Mouse (Mus musculus): ENCODE data around the gene Toe1. TPM values are rescaled to one million over a fixed set of nuclear protein-coding genes. Genes with fewer than 3 reads are reported as not detected.

The Toe1 gene
- total and polyA plus RNA-seq, 3 experiments: 31.3 to 47.8 (median 40.3) TPM

DNA sequence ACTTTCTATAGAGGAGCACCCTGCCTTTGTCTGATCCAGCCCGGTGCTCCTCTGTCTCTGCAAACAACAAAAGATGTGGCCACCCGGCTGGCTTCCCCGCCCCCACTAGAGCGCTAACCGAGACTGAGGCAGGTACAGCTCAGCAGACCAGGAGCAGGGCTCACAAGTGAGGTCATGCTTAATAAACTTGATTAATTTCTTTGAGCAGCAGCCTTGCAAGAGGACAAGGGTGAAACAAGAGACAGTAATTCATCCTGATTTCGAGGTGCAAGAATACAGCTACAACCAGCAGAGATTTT lies 22.6 kb upstream of the Toe1 start:
- Histone ChIP-seq H3K9me3 (replicated peaks; ENCODE audit: low read length) (no peaks in the 10 kb centered on the region), H3K36me3 (replicated peaks in 1 of 2; ENCODE audit: control insufficient read depth in 1 of 2, insufficient read depth in 1 of 2, low read length in 1 of 2) (no peaks in the 10 kb centered on the region), H3K4me3 (replicated peaks in 1 of 3; ENCODE audit: low read depth in 2 of 3, low read length in 2 of 3, poor library complexity in 1 of 3) (no peak overlapping the region), H3K79me2 (replicated peaks; ENCODE audit: control insufficient read depth, extremely low read depth, insufficient read depth, poor library complexity, severe bottlenecking) (no peaks in the 10 kb centered on the region), H3K9ac (ENCODE audit: insufficient read depth, low read depth) (no peak overlapping the region), H3K4me2 (ENCODE audit: insufficient read depth, low read depth, poor library complexity, severe bottlenecking) (no peak overlapping the region), H3K27me3 (replicated peaks) (no peaks in the 10 kb centered on the region), H3K27ac (ENCODE audit: insufficient read depth, low read depth) (no peak overlapping the region), H3K4me1 (ENCODE audit: control insufficient read depth in 1 of 2, insufficient read depth in 2 of 2) (peaks cover 0 to 7% of the 10 kb centered on the region in 2 experiments; a peak in 2 of 4 replicates)
- TF ChIP-seq ZMIZ1 (IDR thresholded peaks at IDR 0.05; ENCODE audit: low read depth, low read length) (no peak), TBP (conservative IDR thresholded peaks at IDR 0.05; ENCODE audit: low read depth, low read length) (no peak), MAZ (IDR thresholded peaks at IDR 0.05; ENCODE audit: low read depth, low read length) (no peak), IRF4 (IDR thresholded peaks at IDR 0.05; ENCODE audit: low read depth, low read length) (no peak), MXI1 (IDR thresholded peaks at IDR 0.05; ENCODE audit: low read depth, low read length) (no peak), CHD2 (IDR thresholded peaks at IDR 0.05; ENCODE audit: low read length) (no peak)
- dilution Hi-C loops (cut with MboI; ENCODE audit: extremely low pct_ligation_motif_present, extremely low pct_unique_long_range_greater_than_20kb, low sequenced_read_pairs) (no loop called here), in situ Hi-C loops (cut with MboI; ENCODE audit: low pct_ligation_motif_present, low pct_unique_long_range_greater_than_20kb, low sequenced_read_pairs) (no loop called here)
- no peak for DNase-seq (ENCODE audit: extremely low read depth)

DNA sequence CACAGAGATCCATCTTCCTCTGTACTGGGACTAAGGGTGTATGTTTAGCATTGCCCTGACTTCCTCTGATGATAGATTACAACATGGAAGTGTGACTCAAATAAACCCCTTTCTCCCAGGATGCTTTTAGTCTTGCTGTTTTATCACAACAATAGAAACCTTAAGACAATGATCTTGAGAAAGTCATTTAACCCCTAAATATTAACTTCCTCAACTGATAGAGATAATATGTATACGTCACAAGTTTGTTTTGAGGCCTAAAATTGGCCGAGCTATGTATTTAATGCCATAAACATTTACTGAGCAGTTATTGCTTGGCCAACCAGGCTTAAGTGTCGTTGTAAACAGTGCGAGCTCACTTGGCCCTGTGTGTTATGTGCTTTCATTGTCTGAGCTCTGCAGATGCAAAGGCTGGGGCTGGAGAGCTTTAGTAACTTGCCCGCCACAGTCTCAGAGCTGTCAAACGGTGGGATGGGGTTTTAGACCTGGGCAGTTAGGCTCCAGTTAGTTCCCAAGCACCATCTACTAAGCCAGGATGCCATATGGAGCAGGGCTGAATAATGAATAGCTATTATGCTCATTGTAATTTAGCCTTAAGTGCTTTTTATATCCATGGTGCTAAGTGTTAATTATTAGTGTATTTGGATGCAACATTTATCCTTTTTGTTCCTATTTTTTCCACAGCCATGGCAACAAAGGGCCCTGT lies 22.1 kb upstream of the Toe1 start:
- Histone ChIP-seq H3K4me1 (ENCODE audit: control insufficient read depth in 1 of 2, insufficient read depth in 2 of 2) (peaks cover 0 to 7% of the 10 kb centered on the region in 2 experiments; a peak in 2 of 4 replicates), H3K27me3 (replicated peaks) (no peaks in the 10 kb centered on the region), H3K36me3 (replicated peaks in 1 of 2; ENCODE audit: control insufficient read depth in 1 of 2, insufficient read depth in 1 of 2, low read length in 1 of 2) (no peaks in the 10 kb centered on the region), H3K27ac (ENCODE audit: insufficient read depth, low read depth) (no peak overlapping the region), H3K4me3 (replicated peaks in 1 of 3; ENCODE audit: low read depth in 2 of 3, low read length in 2 of 3, poor library complexity in 1 of 3) (no peak overlapping the region), H3K79me2 (replicated peaks; ENCODE audit: control insufficient read depth, extremely low read depth, insufficient read depth, poor library complexity, severe bottlenecking) (no peaks in the 10 kb centered on the region), H3K9ac (ENCODE audit: insufficient read depth, low read depth) (no peak overlapping the region), H3K9me3 (replicated peaks; ENCODE audit: low read length) (no peaks in the 10 kb centered on the region), H3K4me2 (ENCODE audit: insufficient read depth, low read depth, poor library complexity, severe bottlenecking) (no peak overlapping the region)
- TF ChIP-seq PAX5 (IDR thresholded peaks at IDR 0.05; ENCODE audit: low read length) (no peak), POLR2A (IDR thresholded peaks at IDR 0.05; ENCODE audit: low read depth, low read length) (no peak), BHLHE40 (IDR thresholded peaks at IDR 0.05; ENCODE audit: low read depth, low read length) (no peak)
- dilution Hi-C loops (cut with MboI; ENCODE audit: extremely low pct_ligation_motif_present, extremely low pct_unique_long_range_greater_than_20kb, low sequenced_read_pairs): no loop called here
- DNase-seq (ENCODE audit: extremely low read depth): no peak
- in situ Hi-C loops (cut with MboI; ENCODE audit: low pct_ligation_motif_present, low pct_unique_long_range_greater_than_20kb, low sequenced_read_pairs): no loop called here

DNA sequence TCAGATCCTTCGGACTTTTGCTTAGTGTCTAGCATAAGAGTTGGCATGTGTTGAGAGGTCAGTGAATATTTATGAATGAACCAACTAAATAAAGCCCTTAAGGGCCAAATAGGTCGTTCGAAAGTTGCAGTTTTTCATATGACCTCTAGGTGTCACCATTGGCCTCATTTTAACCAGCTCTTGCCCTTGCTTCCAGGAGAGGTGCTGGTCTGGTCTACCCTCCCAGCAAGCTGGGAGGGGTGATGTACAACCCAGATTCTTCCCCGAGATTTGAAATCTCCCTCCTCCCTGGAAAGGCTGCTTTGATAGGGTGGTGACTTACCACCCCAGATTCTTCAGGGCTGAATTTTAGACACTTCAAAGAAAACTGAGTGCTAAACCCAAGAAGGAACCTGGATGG lies 20.4 kb upstream of the Toe1 start:
- no peaks in the 10 kb centered on the region for H3K79me2 ChIP-seq (replicated peaks; ENCODE audit: control insufficient read depth, extremely low read depth, insufficient read depth, poor library complexity, severe bottlenecking)
- H3K4me2 ChIP-seq (ENCODE audit: insufficient read depth, low read depth, poor library complexity, severe bottlenecking): no peak overlapping the region
- no peaks in the 10 kb centered on the region for H3K9me3 ChIP-seq (replicated peaks; ENCODE audit: low read length)
- H3K36me3 ChIP-seq (replicated peaks in 1 of 2; ENCODE audit: control insufficient read depth in 1 of 2, insufficient read depth in 1 of 2, low read length in 1 of 2): no peaks in the 10 kb centered on the region
- H3K4me1 ChIP-seq (ENCODE audit: control insufficient read depth in 1 of 2, insufficient read depth in 2 of 2): peaks cover 4 to 18% of the 10 kb centered on the region in 2 experiments
- no peaks in the 10 kb centered on the region for H3K27me3 ChIP-seq (replicated peaks)
- in situ Hi-C loops (cut with MboI; ENCODE audit: low pct_ligation_motif_present, low pct_unique_long_range_greater_than_20kb, low sequenced_read_pairs): no loop called here
- no peak overlapping the region for H3K4me3 ChIP-seq (replicated peaks in 1 of 3; ENCODE audit: low read depth in 2 of 3, low read length in 2 of 3, poor library complexity in 1 of 3)
- dilution Hi-C loops (cut with MboI; ENCODE audit: extremely low pct_ligation_motif_present, extremely low pct_unique_long_range_greater_than_20kb, low sequenced_read_pairs): no loop called here
- peak; percentile 83 for DNase-seq (ENCODE audit: extremely low read depth)
- H3K27ac ChIP-seq (ENCODE audit: insufficient read depth, low read depth): no peak overlapping the region
- no peak overlapping the region for H3K9ac ChIP-seq (ENCODE audit: insufficient read depth, low read depth)
- TF ChIP-seq NRF1 (IDR thresholded peaks at IDR 0.05; ENCODE audit: low read depth, low read length) (no peak), JUND (conservative IDR thresholded peaks at IDR 0.05; ENCODE audit: low read depth, low read length) (no peak), ZKSCAN1 (IDR thresholded peaks at IDR 0.05; ENCODE audit: borderline replicate concordance, low read depth, low read length) (no peak), EP300 (IDR thresholded peaks at IDR 0.05; ENCODE audit: low read length) (no peak), MXI1 (IDR thresholded peaks at IDR 0.05; ENCODE audit: low read depth, low read length) (no peak), POLR2A (IDR thresholded peaks at IDR 0.05; ENCODE audit: low read depth, low read length) (no peak), BHLHE40 (IDR thresholded peaks at IDR 0.05; ENCODE audit: low read depth, low read length) (no peak), RAD21 (IDR thresholded peaks at IDR 0.05; ENCODE audit: low read depth, low read length) (peak; percentile 92), CHD1 (IDR thresholded peaks at IDR 0.05; ENCODE audit: low read depth, low read length) (no peak), ZC3H11A (IDR thresholded peaks at IDR 0.05; ENCODE audit: low read depth, low read length) (peak; percentile 40; the same call in 1 of the 2 replicates), PAX5 (IDR thresholded peaks at IDR 0.05; ENCODE audit: low read length) (no peak), ETS1 (conservative IDR thresholded peaks at IDR 0.05; ENCODE audit: low read depth, low read length) (no peak), MAZ (IDR thresholded peaks at IDR 0.05; ENCODE audit: low read depth, low read length) (no peak), MAX (IDR thresholded peaks at IDR 0.05; ENCODE audit: low read length) (no peak), USF2 (conservative IDR thresholded peaks at IDR 0.05; ENCODE audit: low read depth, low read length) (no peak), SIN3A (IDR thresholded peaks at IDR 0.05; ENCODE audit: low read length) (no peak), MAFK (IDR thresholded peaks at IDR 0.05; ENCODE audit: insufficient replicate concordance, low read length) (no peak), ZNF384 (IDR thresholded peaks at IDR 0.05; ENCODE audit: low read depth, low read length) (no peak), GABPA (IDR thresholded peaks at IDR 0.05; ENCODE audit: insufficient replicate concordance, low read depth, low read length) (no peak), TCF12 (IDR thresholded peaks at IDR 0.05; ENCODE audit: low read depth, low read length) (no peak), ZMIZ1 (IDR thresholded peaks at IDR 0.05; ENCODE audit: low read depth, low read length) (no peak), MYC (IDR thresholded peaks at IDR 0.05; ENCODE audit: low read depth, low read length) (no peak)
